ENCODE assay signal across 10 mouse cellular contexts in the genomic region with DNA sequence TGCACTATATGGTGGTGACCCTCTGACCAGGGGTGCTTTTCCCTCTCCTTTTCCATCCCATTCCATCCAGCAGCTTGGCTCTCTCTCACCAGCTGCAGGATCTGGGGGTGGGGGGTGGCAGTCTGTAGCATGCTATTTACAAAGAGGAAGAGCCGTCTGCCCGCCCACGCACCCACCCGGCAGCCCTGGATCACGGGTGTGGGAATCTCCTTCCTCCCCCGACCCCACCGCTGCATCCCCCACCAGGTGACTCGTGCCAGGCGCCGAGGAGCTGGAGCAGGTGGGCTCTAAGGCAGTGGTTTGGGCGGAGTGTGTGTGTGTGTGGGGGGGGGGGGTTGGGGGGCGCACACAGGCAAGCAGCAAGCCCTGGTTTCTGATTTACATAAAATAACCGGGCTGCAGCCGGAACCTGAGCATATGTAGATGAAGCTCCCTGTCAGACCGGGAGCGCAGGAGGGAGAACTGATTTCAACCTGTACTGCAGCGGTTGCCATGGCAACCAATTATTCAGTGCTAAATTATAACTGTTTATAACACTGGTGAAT. TPM values are rescaled to one million over a fixed set of nuclear protein-coding genes. Genes with fewer than 3 reads are reported as not detected.
DNase-seq lines count a peak whose midpoint lies in the region; ATAC-seq and TF ChIP-seq lines count a peak whose summit lies in the region.
"Had no signal": no experiment of that assay in that cellular context is flagged by ENCODE, and none has a peak within 500 bp of the region (broad histone marks: within the 10 kb centered on the region; RNA-seq: fewer than 3 reads in every experiment).

No protein-coding gene starts in this region.

- peak overlapping the region; percentile 52 for H3K4me2 ChIP-seq in hindbrain, embryonic 15.5 days
- peak overlapping the region; percentile 54 for H3K4me2 ChIP-seq in midbrain, embryonic 15.5 days
- H3K4me2 ChIP-seq: limb, embryonic 13.5 days had no signal

- peak overlapping the region in 1 of 2 experiments; percentile 29; a peak in 1 of 4 replicates for H3K4me3 ChIP-seq in ES-E14 (ENCODE audit: insufficient read depth in 1 of 2, low read depth in 1 of 2, low read length in 2 of 2, poor library complexity in 1 of 2, severe bottlenecking in 1 of 2)
- peak overlapping the region; percentile 25 for H3K4me3 ChIP-seq in hindbrain, embryonic 15.5 days
- peak overlapping the region; percentile 25 for H3K4me3 ChIP-seq in midbrain, embryonic 15.5 days
- H3K4me3 ChIP-seq: limb, embryonic 13.5 days had no signal

- peaks cover 14 to 76% of the 10 kb centered on the region in 2 experiments for H3K4me1 ChIP-seq in ES-E14 (ENCODE audit: control insufficient read depth in 2 of 2, insufficient read depth in 2 of 2, low read length in 2 of 2, poor library complexity in 1 of 2)
- peaks cover 49% of the 10 kb centered on the region for H3K4me1 ChIP-seq in hindbrain, embryonic 15.5 days (replicated peaks)
- H3K4me1 ChIP-seq in midbrain, embryonic 15.5 days = peaks cover 43% of the 10 kb centered on the region
- H3K4me1 ChIP-seq: limb, embryonic 13.5 days had no signal

- no peaks in the 10 kb centered on the region for H3K27me3 ChIP-seq in hindbrain, embryonic 15.5 days
- H3K27me3 ChIP-seq in midbrain, embryonic 15.5 days (replicated peaks) = 0 out of 2 replicates have a peak, but pooled peaks cover 6% of the 10 kb centered on the region

- no peak for DNase-seq in ES-E14 (ENCODE audit: low read depth, low spot score)
- DNase-seq in embryo, embryonic 10.5 days (ENCODE audit: low spot score) = peak; percentile 49
- DNase-seq in testis, postnatal 10 days (ENCODE audit: low spot score) = no peak
- no peak for DNase-seq in spleen, postnatal 10 days (ENCODE audit: low spot score in 2 of 2)
- DNase-seq in lung, postnatal 10 days = no peak
- DNase-seq in gastrocnemius, adult 8-10 months (ENCODE audit: low spot score in 2 of 2) = no peak
- DNase-seq: gastrocnemius, postnatal 36 days had no signal

- peak; percentile 55 for ATAC-seq in hindbrain, embryonic 15.5 days (ENCODE audit: low FRiP score, low read depth)
- ATAC-seq in midbrain, embryonic 15.5 days (replicated peaks) = peak; percentile 78

- no peaks in the 10 kb centered on the region for H3K9me3 ChIP-seq in ES-E14 (ENCODE audit: control insufficient read depth, insufficient read depth, low read depth, low read length)
- no peaks in the 10 kb centered on the region for H3K9me3 ChIP-seq in hindbrain, embryonic 15.5 days
- H3K9me3 ChIP-seq in midbrain, embryonic 15.5 days = no peaks in the 10 kb centered on the region
- H3K9me3 ChIP-seq: limb, embryonic 13.5 days had no signal

- in situ Hi-C loops in ES-E14 (cut with MboI; ENCODE audit: low sequenced_read_pairs in 2 of 2, unreplicated experiment in 2 of 2) = no loop called here

- H3K9ac ChIP-seq in ES-E14 (ENCODE audit: insufficient read depth, low read depth, low read length, poor library complexity, severe bottlenecking) = 0 out of 2 replicates have a peak overlapping the region, but pooled peaks have one; percentile 2
- H3K9ac ChIP-seq in hindbrain, embryonic 15.5 days = peak overlapping the region; percentile 34
- H3K9ac ChIP-seq in midbrain, embryonic 15.5 days = peak overlapping the region; percentile 26
- H3K9ac ChIP-seq: limb, embryonic 13.5 days had no signal

- H3K27ac ChIP-seq in ES-E14 (ENCODE audit: insufficient read depth, low read depth, low read length, poor library complexity, severe bottlenecking) = peak overlapping the region; percentile 14; the same call in 1 of the 2 replicates
- H3K27ac ChIP-seq in hindbrain, embryonic 15.5 days (replicated peaks) = peak overlapping the region; percentile 89
- H3K27ac ChIP-seq in midbrain, embryonic 15.5 days = peak overlapping the region; percentile 91
- H3K27ac ChIP-seq: limb, embryonic 13.5 days had no signal

- H3K36me3 ChIP-seq in ES-E14 (ENCODE audit: control insufficient read depth, insufficient read depth, low read length, poor library complexity, severe bottlenecking) = no peaks in the 10 kb centered on the region
- peaks cover 6% of the 10 kb centered on the region; the same call in 1 of the 2 replicates for H3K36me3 ChIP-seq in hindbrain, embryonic 15.5 days
- H3K36me3 ChIP-seq in midbrain, embryonic 15.5 days (replicated peaks) = no peaks in the 10 kb centered on the region; the same call in 1 of the 2 replicates
- H3K36me3 ChIP-seq: limb, embryonic 13.5 days had no signal

- WGBS in hindbrain, embryonic 15.5 days = 8% methylated on average over 17 of the region's 17 CpGs
- WGBS in midbrain, embryonic 15.5 days = 3% methylated on average over 17 of the region's 17 CpGs

TF ChIP-seq in ES-E14, 5 proteins besides CTCF, POLR2A, EP300 and RAD21:
- TF ChIP-seq HCFC1 (IDR thresholded peaks at IDR 0.05; ENCODE audit: borderline replicate concordance, insufficient read depth, low read length) (no peak), ZC3H11A (IDR thresholded peaks at IDR 0.05; ENCODE audit: borderline replicate concordance, low read depth, low read length) (no peak), CHD2 (IDR thresholded peaks at IDR 0.05; ENCODE audit: low read depth, low read length) (no peak), MAFK (IDR thresholded peaks at IDR 0.05; ENCODE audit: insufficient read depth, low read depth, low read length) (no peak), ZNF384 (IDR thresholded peaks at IDR 0.05; ENCODE audit: low read depth, low read length) (no peak)

RNA-seq across cellular contexts. Expression of gene Chd5, which starts 11.5 kb away (rescaled TPM):
- 3.1 and 5.8 TPM in 2 replicates for total RNA-seq in ES-E14 (2012; rRNA removed)
- 57.4 and 61.8 TPM in 2 replicates for polyA plus RNA-seq in hindbrain, embryonic 15.5 days (2015; fragmentation: Nextera tagmentation; extraction: Ambion mirVana)
- polyA plus RNA-seq in midbrain, embryonic 15.5 days (2015; fragmentation: Nextera tagmentation; extraction: Ambion mirVana) = 57.0 and 65.0 TPM in 2 replicates
- under 1 TPM; 0.05 to 0.54 (median 0.12) TPM for total RNA-seq in gastrocnemius, adult 8-10 months (2022)

RNA-seq across cellular contexts. Expression of gene Rpl22, which starts 24.4 kb away (rescaled TPM):
- total RNA-seq in ES-E14 (2012; rRNA removed) = 1,269 and 1,458 TPM in 2 replicates
- polyA plus RNA-seq in hindbrain, embryonic 15.5 days (2015; fragmentation: Nextera tagmentation; extraction: Ambion mirVana) = 135 and 176 TPM in 2 replicates
- 127 and 133 TPM in 2 replicates for polyA plus RNA-seq in midbrain, embryonic 15.5 days (2015; fragmentation: Nextera tagmentation; extraction: Ambion mirVana)
- total RNA-seq in gastrocnemius, adult 8-10 months (2022) = 100 to 1,000 TPM; 195 to 290 (median 232) TPM

RNA-seq across cellular contexts. Expression of gene Rnf207, which starts 31.1 kb away (rescaled TPM):
- 4.6 and 9.0 TPM in 2 replicates for total RNA-seq in ES-E14 (2012; rRNA removed)
- 8.6 and 8.8 TPM in 2 replicates for polyA plus RNA-seq in hindbrain, embryonic 15.5 days (2015; fragmentation: Nextera tagmentation; extraction: Ambion mirVana)
- polyA plus RNA-seq in midbrain, embryonic 15.5 days (2015; fragmentation: Nextera tagmentation; extraction: Ambion mirVana) = 8.0 and 8.6 TPM in 2 replicates
- not detected for total RNA-seq in gastrocnemius, adult 8-10 months (2022)
- total RNA-seq: gastrocnemius, postnatal 36 days had no signal

RNA-seq across cellular contexts. Expression of gene Icmt, which starts 52.9 kb away (rescaled TPM):
- total RNA-seq in ES-E14 (2012; rRNA removed) = 47.7 and 61.4 TPM in 2 replicates
- 18.3 and 22.2 TPM in 2 replicates for polyA plus RNA-seq in hindbrain, embryonic 15.5 days (2015; fragmentation: Nextera tagmentation; extraction: Ambion mirVana)
- 20.4 and 24.5 TPM in 2 replicates for polyA plus RNA-seq in midbrain, embryonic 15.5 days (2015; fragmentation: Nextera tagmentation; extraction: Ambion mirVana)
- total RNA-seq in gastrocnemius, adult 8-10 months (2022) = 10 to 100 TPM; 19.3 to 27.2 (median 21.6) TPM

RNA-seq across cellular contexts. Expression of gene Hes3, which starts 58.4 kb away (rescaled TPM):
- 0.58 and 1.1 TPM in 2 replicates for total RNA-seq in ES-E14 (2012; rRNA removed)
- polyA plus RNA-seq in hindbrain, embryonic 15.5 days (2015; fragmentation: Nextera tagmentation; extraction: Ambion mirVana) = 0.47 and 3.0 TPM in 2 replicates
- 0.67 and 0.69 TPM in 2 replicates for polyA plus RNA-seq in midbrain, embryonic 15.5 days (2015; fragmentation: Nextera tagmentation; extraction: Ambion mirVana)
- not detected for total RNA-seq in gastrocnemius, adult 8-10 months (2022)
- total RNA-seq: gastrocnemius, postnatal 36 days had no signal
- polyA plus RNA-seq: limb, embryonic 13.5 days had no signal

Comparison
In these comparisons a context has a peak if more than half of its experiments do, and no peak if none do; other contexts are left out.
1. H3K27ac ChIP-seq: peak in every context shown above with its lines; median percentile 91 in midbrain, embryonic 15.5 days; 89 in hindbrain, embryonic 15.5 days; 14 in ES-E14.